Mouse (Mus musculus): ENCODE data around the gene Pla2g2e. TPM values are rescaled to one million over a fixed set of nuclear protein-coding genes. Genes with fewer than 3 reads are reported as not detected.

Gene Pla2g2e
- total RNA-seq, 1 experiment, result 0.36 TPM

DNA sequence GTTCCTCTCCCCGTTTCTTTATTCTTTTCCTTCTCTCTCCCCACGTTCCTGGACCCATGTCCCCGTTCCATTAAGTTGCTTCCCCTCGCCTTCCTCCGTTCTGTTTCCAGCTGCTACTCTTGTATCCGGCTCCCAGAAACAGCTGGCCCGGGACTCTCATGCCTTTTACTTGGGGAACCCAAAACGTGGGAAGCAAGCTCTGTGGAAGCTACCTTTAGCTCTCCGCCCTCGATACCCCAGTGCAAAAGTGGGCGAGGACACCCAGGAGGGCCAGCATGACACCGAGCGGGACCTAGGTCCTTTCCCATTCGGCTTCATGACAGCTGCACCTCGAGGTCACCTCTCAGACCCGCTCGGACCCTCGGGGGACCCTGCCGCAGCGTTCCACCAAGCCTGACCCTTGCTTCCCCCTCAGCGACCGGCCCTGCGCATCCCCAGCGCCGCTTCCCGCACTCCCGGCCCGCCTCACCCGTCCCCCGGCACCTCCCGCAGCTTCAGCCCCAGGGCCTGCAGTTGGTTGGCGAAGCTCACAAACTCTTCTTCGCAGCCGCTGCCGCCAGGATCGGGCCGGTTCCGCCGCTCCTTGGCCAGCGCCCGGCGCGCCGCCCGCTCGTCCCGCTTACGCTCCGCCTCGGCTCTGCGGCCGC lies 35.5 kb downstream of the Pla2g2e start:
- Histone ChIP-seq H3K36me3 (ENCODE audit: control insufficient read depth, insufficient read depth, low read length, poor library complexity, severe bottlenecking) (peaks cover 5% of the 10 kb centered on the region; the same call in 1 of the 2 replicates), H3K9me3 (ENCODE audit: control insufficient read depth, insufficient read depth, low read depth, low read length) (no peaks in the 10 kb centered on the region), H3K9ac (ENCODE audit: insufficient read depth, low read depth, low read length, poor library complexity, severe bottlenecking) (peak overlapping the region; percentile 78), H3K4me1 (ENCODE audit: control insufficient read depth in 2 of 2, insufficient read depth in 2 of 2, low read length in 2 of 2, poor library complexity in 1 of 2) (no peaks in the 10 kb centered on the region), H3K4me3 (ENCODE audit: insufficient read depth in 1 of 2, low read depth in 1 of 2, low read length in 2 of 2, poor library complexity in 1 of 2, severe bottlenecking in 1 of 2) (peak overlapping the region; percentile 84 to 85), H3K27ac (ENCODE audit: insufficient read depth, low read depth, low read length, poor library complexity, severe bottlenecking) (no peak overlapping the region)
- no peak for TF ChIP-seq ZC3H11A (IDR thresholded peaks at IDR 0.05; ENCODE audit: borderline replicate concordance, low read depth, low read length)
- TF ChIP-seq MAFK (IDR thresholded peaks at IDR 0.05; ENCODE audit: insufficient read depth, low read depth, low read length), result no peak
- in situ Hi-C loops (cut with MboI; ENCODE audit: low sequenced_read_pairs in 2 of 2, unreplicated experiment in 2 of 2), result no loop called here
- no peak for DNase-seq (ENCODE audit: low read depth, low spot score)

DNA sequence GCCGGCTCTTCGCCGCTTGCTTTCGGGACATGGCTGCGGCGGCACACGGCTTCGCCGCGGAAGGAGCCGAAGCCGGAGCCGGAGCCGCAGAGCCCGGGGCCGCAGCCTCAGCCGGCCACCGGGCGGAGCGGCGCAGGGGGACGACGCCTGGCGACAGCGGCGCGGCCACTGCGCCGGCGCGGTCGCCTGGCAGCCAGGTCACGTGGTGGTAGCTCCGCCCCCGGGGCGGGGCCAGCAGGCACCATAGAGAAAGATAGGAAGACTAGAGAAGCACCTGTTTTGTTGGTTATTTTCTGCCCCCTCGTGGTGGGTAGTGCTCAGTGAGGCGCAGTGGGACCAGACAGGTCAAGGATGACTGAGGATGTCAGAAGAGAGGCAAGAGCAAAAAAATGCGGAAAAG lies 36.1 kb downstream of the Pla2g2e start, which contains the start of gene Otud3:
TSS of gene Otud3 (minus strand) at position 149 of the 400 bp plus-strand sequence.
- Histone ChIP-seq H3K4me1 (ENCODE audit: control insufficient read depth in 2 of 2, insufficient read depth in 2 of 2, low read length in 2 of 2, poor library complexity in 1 of 2) (no peaks in the 10 kb centered on the region), H3K9ac (ENCODE audit: insufficient read depth, low read depth, low read length, poor library complexity, severe bottlenecking) (peak within 1 kb of the TSS; percentile 78), H3K36me3 (ENCODE audit: control insufficient read depth, insufficient read depth, low read length, poor library complexity, severe bottlenecking) (peaks cover 5% of the 10 kb centered on the region; the same call in 1 of the 2 replicates), H3K9me3 (ENCODE audit: control insufficient read depth, insufficient read depth, low read depth, low read length) (no peaks in the 10 kb centered on the region), H3K4me3 (ENCODE audit: insufficient read depth in 1 of 2, low read depth in 1 of 2, low read length in 2 of 2, poor library complexity in 1 of 2, severe bottlenecking in 1 of 2) (peak within 1 kb of the TSS; percentile 84 to 85), H3K27ac (ENCODE audit: insufficient read depth, low read depth, low read length, poor library complexity, severe bottlenecking) (no peak within 1 kb of the TSS)
- in situ Hi-C loops (cut with MboI; ENCODE audit: low sequenced_read_pairs in 2 of 2, unreplicated experiment in 2 of 2), result no loop called here
- no peak for TF ChIP-seq CHD2 (IDR thresholded peaks at IDR 0.05; ENCODE audit: low read depth, low read length)
- TF ChIP-seq HCFC1 (IDR thresholded peaks at IDR 0.05; ENCODE audit: borderline replicate concordance, insufficient read depth, low read length), result peak; percentile 54; the same call in 1 of the 2 replicates
- TF ChIP-seq ZC3H11A (IDR thresholded peaks at IDR 0.05; ENCODE audit: borderline replicate concordance, low read depth, low read length), result no peak
- TF ChIP-seq ZNF384 (IDR thresholded peaks at IDR 0.05; ENCODE audit: low read depth, low read length), result 0 out of 2 replicates have a peak, but pooled peaks have one; percentile 29
- no peak for TF ChIP-seq MAFK (IDR thresholded peaks at IDR 0.05; ENCODE audit: insufficient read depth, low read depth, low read length)
- peak; percentile 98 for DNase-seq (ENCODE audit: low read depth, low spot score)

DNA sequence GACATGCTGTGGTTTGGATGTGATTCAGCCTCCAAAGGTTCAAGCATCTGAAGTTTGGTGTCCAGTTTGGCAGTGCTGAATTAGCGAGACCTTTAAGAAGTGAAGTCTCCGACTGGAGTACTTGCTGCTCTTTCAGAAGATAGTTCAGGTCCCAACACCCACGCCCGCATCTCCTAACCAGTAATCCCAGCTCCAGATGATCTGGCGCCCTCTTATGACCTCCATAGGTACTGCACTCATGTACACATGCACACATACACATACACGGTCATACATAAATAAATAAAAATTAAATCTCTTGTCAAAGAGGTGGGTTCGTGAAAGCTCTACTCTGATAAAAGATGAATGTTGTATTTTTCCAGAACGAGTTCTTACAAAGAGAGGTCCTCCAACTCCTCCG lies 39.5 kb downstream of the Pla2g2e start:
- H3K9me3 ChIP-seq (ENCODE audit: control insufficient read depth, insufficient read depth, low read depth, low read length), result no peaks in the 10 kb centered on the region
- no peaks in the 10 kb centered on the region for H3K36me3 ChIP-seq (ENCODE audit: control insufficient read depth, insufficient read depth, low read length, poor library complexity, severe bottlenecking)
- no peak overlapping the region for H3K27ac ChIP-seq (ENCODE audit: insufficient read depth, low read depth, low read length, poor library complexity, severe bottlenecking)
- no peak for TF ChIP-seq CHD2 (IDR thresholded peaks at IDR 0.05; ENCODE audit: low read depth, low read length)
- TF ChIP-seq MAFK (IDR thresholded peaks at IDR 0.05; ENCODE audit: insufficient read depth, low read depth, low read length), result no peak
- TF ChIP-seq HCFC1 (IDR thresholded peaks at IDR 0.05; ENCODE audit: borderline replicate concordance, insufficient read depth, low read length), result no peak
- TF ChIP-seq ZC3H11A (IDR thresholded peaks at IDR 0.05; ENCODE audit: borderline replicate concordance, low read depth, low read length), result no peak
- H3K4me3 ChIP-seq (ENCODE audit: insufficient read depth in 1 of 2, low read depth in 1 of 2, low read length in 2 of 2, poor library complexity in 1 of 2, severe bottlenecking in 1 of 2), result no peak overlapping the region
- DNase-seq (ENCODE audit: low read depth, low spot score), result peak; percentile 38
- H3K9ac ChIP-seq (ENCODE audit: insufficient read depth, low read depth, low read length, poor library complexity, severe bottlenecking), result no peak overlapping the region
- in situ Hi-C loops (cut with MboI; ENCODE audit: low sequenced_read_pairs in 2 of 2, unreplicated experiment in 2 of 2), result no loop called here
- peaks cover 0 to 2% of the 10 kb centered on the region in 2 experiments; a peak in 1 of 4 replicates for H3K4me1 ChIP-seq (ENCODE audit: control insufficient read depth in 2 of 2, insufficient read depth in 2 of 2, low read length in 2 of 2, poor library complexity in 1 of 2)

DNA sequence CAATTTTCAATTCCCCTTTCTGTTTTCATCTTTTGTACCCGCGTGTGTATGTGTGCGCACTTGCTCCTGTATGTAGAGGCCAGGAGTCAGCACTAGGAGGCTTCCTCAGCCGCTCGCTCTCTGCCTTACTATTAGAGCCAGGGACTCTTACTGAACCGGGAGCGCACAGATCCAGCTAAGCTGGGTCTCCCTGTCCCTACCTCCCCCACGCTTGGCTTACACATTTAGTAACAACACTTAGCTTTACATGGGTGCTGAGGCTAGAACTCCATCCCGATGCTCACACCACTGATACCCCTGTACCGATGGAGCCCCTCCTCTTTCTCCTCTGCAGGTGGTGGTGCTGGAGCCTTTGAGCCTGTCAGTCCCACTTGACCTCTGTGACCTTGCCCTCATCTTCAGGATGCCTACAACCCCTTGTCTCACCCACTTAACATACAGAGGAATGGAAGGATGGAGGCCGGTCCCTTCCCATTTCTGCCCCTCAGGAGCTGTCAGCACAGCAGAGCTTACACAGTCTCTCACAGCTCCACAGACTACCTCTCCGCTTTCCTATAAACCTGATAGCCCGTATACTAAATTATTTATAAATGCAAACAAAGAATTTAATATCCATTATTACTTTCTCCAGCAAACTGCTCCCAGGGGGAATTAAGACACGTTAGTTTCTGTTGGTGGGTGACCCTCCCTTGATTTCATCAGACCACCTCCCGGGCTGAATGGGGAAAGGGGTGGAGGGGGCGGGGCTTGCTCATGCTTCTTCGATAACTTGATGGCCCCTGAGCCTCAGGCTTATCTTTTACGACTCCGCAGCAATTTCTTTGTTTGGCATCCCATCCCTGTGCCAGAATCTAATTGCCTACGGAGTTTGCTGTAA lies 43.8 kb downstream of the Pla2g2e start:
- TF ChIP-seq MAFK (IDR thresholded peaks at IDR 0.05; ENCODE audit: insufficient read depth, low read depth, low read length) (no peak), ZNF384 (IDR thresholded peaks at IDR 0.05; ENCODE audit: low read depth, low read length) (no peak), CHD2 (IDR thresholded peaks at IDR 0.05; ENCODE audit: low read depth, low read length) (no peak), HCFC1 (IDR thresholded peaks at IDR 0.05; ENCODE audit: borderline replicate concordance, insufficient read depth, low read length) (no peak), ZC3H11A (IDR thresholded peaks at IDR 0.05; ENCODE audit: borderline replicate concordance, low read depth, low read length) (no peak)
- Histone ChIP-seq H3K9ac (ENCODE audit: insufficient read depth, low read depth, low read length, poor library complexity, severe bottlenecking) (no peak overlapping the region), H3K4me3 (ENCODE audit: insufficient read depth in 1 of 2, low read depth in 1 of 2, low read length in 2 of 2, poor library complexity in 1 of 2, severe bottlenecking in 1 of 2) (peak overlapping the region; percentile 37 to 43), H3K9me3 (ENCODE audit: control insufficient read depth, insufficient read depth, low read depth, low read length) (no peaks in the 10 kb centered on the region), H3K36me3 (ENCODE audit: control insufficient read depth, insufficient read depth, low read length, poor library complexity, severe bottlenecking) (no peaks in the 10 kb centered on the region), H3K4me1 (ENCODE audit: control insufficient read depth in 2 of 2, insufficient read depth in 2 of 2, low read length in 2 of 2, poor library complexity in 1 of 2) (peaks cover 0 to 2% of the 10 kb centered on the region in 2 experiments; a peak in 1 of 4 replicates), H3K27ac (ENCODE audit: insufficient read depth, low read depth, low read length, poor library complexity, severe bottlenecking) (no peak overlapping the region)
- no peak for DNase-seq (ENCODE audit: low read depth, low spot score)
- in situ Hi-C loops (cut with MboI; ENCODE audit: low sequenced_read_pairs in 2 of 2, unreplicated experiment in 2 of 2), result no loop called here

Data from ES-E14 (cell line).